Mouse (Mus musculus) c-Kit-positive CD71-negative TER-119-negative erythroid progenitor cells, embryonic 14.5 days (primary cell): ENCODE data around the gene Slc16a5.
"Not testable (repeated sequence)": the region's sequence is repeated elsewhere in the genome, so short reads cannot be mapped to it uniquely, and the experiment has no call there.

ENCODE experiments used
- DNase-seq: peaks from one replicate; pipeline ENCODE4 v3.0.0-alpha.2; 2013; ENCODE audit warnings: low read depth

The Slc16a5 gene

DNA sequence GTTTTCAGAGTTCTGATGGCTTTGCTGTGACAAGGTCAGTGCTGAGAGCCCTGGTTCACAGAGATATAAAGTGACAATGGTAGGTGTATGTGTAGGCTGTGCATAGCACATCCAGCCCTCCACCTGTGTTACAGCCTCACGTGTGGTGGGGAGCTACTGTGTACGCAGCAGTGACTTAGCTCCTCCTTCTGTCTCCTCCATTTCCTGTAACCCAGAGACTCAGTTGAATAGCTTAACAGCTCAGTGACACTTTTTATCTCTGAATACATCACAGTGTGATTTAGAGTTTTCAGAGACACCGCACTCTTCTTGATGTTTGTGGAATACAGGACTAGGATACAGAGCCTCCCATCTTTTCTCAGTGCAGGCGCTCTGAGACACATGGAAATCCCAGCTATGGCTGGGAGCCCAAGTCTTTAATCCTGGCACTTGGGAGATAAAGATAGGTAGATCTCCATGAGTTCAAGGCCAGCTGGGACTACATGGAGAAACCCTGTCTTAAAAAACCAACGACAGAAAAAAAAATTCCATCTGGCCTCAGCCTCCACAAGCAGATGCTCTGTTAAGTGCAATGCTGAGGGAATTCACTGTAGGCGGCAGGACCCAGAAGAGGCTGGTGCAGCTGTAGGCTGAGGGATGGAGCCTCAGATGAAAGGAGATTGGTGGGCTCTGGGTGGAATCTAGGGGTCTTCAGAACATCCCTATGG is 19.4 kb downstream of the Slc16a5 start:
- no peak for DNase-seq

DNA sequence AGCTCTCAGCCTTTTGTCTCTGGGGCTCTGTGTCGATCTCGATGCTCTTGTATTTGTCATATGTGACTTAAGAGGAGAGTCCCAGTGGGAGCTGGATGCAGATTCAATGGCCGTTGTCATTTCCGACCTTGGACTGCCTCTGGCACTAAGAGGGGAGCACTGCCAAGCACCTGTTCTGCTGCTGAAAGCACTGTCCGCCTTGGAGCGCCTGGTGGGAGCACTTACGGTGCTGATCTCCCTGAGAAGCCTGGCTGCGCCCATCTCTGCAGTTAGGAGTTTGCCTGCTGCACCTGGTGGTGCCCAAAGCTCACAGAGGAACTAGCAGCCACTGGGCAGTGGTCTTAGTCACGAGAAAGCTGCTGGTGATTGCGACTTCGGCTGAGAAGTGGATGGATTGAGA is 21.0 kb downstream of the Slc16a5 start:
- DNase-seq = no peak

DNA sequence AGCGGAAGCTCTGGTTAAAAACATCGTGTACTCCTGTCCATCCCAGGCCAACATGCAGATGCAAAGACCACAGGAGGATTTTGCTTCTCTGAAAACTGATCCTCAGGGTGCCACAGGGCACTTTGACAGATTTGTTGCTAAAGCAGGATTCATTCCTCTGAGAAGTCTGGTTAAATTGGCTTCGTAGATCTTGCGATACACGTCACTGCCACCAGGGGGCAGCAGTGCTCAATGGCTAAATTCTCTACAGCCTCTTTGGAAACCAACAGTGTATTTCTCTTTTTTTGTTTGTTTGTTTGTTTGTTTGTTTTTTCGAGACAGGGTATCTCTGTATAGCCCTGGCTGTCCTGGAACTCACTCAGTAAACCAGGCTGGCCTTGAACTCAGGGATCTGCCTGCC is 21.5 kb downstream of the Slc16a5 start:
- DNase-seq = peak; percentile 77

DNA sequence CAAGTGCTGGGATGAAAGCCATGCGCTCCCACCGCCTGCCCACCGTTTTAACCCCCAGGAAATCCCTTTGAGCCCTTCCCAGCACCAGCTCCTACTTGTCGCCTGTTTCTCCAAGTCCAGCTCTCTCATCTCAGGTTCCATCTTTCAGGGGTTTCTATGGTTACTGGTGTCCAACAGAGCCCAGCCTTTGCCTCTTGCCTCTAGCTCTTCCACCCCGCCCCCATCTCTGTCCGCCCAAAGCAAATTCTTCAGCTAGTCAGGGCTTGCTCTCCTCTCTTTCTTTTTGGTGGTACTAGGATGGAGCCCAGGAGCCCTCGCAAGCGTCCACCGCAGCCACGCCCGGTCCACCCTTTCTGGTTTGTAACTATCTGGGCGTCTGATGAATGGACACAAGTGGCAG is 22.9 kb downstream of the Slc16a5 start:
- no peak for DNase-seq

DNA sequence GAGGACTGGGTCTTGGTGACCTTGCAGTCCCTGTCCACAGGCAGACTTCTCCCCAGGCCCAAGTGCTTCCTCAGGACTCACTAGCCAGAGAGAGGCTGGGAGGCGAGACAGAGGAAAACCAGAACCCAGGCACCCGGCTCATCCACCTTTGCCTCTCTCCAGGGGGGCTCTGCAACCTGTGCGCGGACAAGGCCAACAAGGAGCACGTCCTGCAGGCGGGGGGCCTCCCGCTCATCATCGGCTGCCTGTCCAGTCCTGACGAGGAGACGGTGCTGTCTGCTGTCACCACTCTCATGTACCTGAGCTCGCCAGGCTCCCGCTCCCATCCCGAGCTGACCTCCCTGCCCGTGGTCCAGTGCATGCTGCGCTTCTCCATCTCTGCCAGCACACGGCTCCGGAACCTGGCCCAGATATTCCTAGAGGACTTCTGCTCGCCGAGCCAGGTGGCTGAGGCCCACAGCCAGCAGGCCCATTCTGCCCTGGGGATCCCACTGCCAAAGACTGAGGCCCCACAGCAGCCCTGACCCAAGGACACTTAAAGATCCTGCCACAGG is 26.4 kb downstream of the Slc16a5 start:
- no peak for DNase-seq

DNA sequence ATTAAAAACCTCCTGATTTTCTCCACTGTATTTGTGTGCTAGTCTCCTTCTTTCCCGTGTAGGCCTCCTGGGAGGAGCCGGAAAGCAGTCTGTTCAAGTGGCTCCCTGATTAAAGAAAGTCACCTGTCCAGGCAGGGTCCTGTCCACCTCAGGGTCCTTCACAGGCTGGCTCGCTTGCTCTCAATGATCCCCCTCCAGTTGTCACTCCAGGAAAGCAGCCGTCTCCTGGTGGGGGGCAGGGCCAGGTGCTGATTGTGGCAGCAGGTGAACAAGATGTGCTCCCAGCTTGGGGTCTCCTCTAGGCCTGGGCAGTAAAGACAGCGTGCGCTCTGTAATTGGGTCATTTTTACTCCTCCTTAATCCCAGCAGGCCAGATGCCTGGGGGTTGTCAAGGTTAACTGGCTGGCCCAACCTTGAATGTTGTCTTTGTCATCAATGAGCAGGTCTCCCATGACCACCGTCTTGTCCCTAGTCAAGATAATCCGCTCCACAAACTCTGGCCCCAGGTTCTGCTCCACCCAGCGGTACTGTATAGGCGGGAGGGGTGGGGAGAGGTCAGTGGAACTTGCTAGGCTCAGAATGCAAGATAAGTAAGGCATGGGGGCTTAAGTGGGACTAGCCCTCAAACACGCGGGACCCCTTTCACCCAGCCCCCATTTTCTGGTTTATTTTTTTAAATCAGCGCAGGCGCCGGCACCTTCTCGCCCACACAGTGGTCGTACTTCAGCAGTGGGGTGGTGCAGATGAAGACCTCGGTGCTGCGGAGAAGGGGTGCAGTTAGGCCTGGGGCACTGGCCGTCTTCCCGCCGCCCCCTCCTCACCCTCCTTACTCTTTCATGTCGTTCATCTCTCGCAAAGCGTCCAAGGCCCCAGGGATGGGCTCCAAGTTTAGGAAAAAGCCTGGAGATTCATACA is 28.4 kb downstream of the Slc16a5 start:
- DNase-seq = no peak

DNA sequence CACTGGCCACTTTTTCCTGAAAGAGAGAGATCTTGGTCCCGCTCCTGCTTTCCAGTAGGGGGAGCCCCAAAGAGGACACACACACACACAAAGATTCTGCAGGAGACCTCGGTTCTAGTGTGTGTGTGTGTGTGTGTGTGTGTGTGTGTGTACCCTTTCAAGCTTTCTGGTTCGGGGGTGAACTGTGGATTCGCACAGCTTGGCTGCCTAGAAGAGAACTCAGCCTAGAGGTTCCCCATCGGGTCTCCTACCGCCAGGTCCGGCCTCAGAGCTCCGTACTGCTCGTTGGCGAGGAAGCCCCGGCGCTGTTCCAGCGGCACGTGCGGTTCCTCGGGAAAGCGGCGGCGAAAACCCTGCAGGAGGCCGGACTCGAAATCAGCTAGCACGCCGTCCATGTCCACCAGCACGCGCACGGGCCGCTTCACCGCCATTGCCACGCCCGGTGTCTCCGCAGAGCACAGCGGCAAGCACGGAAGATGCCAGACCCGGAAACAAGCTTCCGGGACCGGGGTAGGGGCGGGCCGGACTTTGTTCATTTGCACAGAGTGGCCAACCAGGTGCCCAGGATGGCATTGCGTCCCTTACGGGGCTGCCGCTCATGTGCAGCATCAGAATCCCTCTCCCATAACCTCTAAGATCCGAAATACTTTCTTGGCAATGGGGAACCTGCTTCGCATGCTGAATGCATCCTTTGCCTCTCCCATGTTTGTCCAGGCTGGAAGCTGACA is 29.2 kb downstream of the Slc16a5 start, which contains the start of gene Nt5c:
TSS of gene Nt5c (minus strand) at position 507 of the 728 bp plus-strand sequence.
- peak; percentile 76 for DNase-seq

DNA sequence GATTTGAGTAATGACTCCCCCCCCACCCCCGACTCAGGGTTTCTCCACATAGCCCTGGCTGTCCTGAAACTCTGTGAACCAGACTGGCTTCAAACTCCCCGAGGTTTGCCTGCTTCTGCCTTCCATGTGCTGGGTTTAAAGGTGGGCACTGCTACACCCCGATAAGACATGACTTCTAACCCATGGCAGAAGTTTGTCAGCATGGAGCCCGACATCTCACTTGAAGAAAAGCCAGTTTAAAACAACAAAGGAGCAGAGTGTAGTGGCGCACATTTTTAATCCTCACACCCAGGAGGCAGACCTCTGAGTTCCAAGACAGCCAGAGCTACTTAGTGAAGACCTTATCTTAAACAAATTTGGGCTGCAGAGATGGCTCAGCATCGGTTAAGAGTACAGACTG is 30.1 kb downstream of the Slc16a5 start:
- DNase-seq = no peak

DNA sequence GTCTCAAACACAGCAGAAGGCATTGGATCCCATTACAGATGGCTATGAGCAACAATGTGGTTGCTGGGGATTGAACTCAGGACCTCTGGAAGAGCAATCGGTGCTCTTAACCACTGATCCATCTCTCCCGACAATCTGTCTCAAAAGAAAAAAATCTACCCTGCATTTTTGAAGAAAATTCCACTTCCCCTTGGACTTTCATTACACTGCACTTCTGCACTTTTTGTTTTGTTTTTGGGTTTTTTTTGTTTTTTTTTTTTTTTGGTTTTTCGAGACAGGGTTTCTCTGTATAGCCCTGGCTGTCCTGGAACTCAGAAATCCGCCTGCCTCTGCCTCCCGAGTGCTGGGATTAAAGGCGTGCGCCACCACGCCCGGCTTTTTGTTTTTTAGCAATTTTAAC is 34.3 kb downstream of the Slc16a5 start:
- DNase-seq = not testable (repeated sequence)

DNA sequence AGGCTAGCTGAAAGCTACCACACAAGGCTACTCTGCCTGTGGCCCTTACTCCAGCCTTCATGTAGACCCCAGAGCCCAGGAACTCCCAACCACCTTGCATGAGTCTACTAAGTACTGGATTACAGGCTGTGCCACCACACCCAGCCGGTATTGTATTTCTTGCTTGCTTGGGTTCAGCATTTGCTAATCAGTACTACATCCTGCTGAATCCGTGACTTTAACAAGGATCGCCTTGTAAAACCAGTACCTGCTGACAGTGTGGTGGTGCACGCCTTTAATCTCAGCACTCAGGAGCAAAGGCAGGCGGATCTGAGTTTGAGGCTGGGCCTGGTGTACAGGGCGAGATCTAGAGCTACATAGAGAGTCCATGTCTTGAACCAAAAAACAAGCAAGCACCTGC is 40.4 kb downstream of the Slc16a5 start:
- DNase-seq = no peak

DNA sequence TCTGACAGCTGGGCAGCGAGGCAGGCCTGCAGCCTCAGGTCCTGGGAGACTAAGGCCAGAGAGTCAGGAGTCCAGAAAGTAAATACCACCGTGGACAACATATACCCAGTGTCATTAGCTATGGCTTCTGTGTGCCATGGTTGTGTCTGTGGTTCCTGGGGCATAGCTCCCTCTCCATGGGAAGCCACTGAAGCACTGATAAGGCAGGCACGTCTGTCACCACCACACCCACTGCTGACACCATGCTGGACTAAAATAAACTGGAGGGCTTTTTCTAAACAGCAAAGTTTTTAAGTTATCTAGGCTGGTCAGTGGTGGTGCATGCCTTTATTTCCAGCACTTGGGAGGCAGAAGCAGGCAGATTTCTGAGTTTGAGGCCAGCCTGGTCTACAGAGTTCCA is 44.3 kb downstream of the Slc16a5 start:
- no peak for DNase-seq

DNA sequence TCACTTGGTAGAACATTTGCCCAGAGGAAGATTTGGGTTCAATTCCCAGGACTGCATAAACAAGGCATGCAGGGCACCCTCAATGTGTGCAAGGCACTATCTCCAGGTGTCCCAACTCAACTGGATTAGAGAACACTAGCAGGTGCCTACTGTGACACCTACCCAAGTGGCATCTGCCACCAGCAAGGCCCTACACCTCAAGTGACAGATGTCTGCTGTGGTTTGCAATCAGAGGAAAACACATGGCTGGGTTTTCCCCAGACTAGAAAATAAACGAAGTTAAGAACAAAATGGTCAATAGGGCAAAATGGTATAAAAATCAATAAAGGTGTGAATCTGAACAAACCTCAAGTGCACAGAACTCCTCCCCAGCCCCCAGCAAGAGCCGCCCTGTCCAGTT is 45.8 kb downstream of the Slc16a5 start:
- no peak for DNase-seq

DNA sequence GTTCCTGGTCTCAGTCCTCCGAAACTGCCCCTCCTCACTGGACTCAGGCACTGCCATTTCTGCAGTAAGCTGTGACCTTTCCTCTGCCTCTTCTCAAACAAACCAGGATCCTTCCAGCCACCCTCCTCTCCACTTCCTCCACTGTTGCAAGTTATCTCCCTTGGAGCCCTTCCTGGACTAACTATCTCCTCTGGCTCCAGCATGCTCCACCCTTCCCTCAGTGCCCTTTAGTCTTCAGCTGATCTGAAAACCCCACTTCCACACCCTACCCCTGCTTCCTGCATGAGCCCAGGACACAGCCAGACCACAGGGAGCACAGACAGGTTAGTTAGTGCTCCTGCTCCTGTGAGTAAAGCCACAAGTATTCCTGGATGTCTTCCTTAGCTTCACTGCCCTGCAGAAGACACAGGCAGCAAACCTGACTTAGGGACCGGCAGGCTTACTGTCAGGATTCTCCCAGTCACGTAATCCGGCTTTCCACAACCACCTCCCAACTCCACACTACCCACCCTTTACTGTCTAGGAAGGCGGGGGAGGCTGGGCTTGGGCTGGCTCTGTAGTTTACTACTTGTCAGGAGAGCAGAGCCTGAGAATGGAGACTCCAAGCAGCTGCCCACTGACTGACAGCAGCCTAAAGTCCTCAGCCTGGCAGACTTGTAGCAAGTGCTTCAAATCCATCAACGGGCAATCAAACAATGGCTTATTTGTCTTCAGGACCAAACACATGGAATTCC is 47.7 kb downstream of the Slc16a5 start:
- DNase-seq = no peak

DNA sequence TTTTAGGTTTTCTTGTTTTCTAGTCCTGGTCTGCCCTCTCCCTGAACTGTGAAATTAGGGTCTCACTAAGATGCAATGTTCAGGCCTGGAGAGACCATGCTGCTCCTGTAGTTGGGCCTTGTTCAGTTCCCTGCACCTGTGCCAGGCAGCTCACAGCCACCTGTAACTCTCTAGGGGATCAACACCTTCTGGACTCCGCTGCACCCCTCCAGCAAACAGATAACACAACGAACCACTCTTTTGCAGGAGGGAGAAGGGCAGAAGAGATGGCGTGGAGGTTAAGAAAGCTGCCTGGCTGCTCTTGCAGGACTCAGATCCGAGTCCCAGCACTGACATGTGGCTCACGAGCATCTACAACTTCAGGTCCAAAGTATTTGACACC is 48.2 kb downstream of the Slc16a5 start:
- DNase-seq = no peak

DNA sequence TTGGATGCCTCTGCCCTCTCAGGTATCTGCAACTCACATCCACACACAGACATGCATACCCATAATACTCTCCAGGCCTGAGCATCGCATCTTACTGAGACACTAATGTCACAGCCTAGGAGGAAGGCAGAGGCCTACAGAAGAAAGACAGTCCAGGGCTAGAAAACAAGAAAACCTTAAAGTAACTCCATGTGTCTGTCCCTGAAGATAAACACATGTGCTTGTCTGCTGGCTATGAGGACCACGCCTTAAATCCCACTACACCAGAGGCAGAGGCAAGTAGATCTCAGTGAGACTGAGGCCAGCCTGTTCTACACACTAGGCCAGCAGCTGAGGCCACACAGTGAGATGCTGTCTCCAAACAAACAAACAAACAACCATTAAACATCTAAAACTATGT is 48.8 kb downstream of the Slc16a5 start:
- DNase-seq = no peak

DNA sequence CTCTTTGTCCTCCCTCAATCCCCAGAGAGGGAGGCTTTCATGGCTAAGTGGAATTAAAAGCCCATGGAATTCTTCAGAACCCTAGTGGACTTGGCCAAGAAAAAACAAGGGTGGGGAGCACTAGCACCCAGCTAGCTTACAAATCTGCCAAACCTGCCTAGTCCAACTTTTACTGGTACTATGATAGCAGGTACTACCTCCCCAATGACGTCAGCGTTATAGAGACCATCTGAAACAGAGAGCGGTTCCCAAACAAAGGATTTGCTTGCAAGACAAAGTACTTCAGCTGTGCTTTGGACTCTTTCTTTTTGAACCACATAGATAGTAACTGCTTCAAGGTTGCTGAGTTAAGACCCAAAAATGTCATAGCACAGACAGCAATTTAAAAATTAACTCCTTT is 49.7 kb downstream of the Slc16a5 start:
- no peak for DNase-seq

DNA sequence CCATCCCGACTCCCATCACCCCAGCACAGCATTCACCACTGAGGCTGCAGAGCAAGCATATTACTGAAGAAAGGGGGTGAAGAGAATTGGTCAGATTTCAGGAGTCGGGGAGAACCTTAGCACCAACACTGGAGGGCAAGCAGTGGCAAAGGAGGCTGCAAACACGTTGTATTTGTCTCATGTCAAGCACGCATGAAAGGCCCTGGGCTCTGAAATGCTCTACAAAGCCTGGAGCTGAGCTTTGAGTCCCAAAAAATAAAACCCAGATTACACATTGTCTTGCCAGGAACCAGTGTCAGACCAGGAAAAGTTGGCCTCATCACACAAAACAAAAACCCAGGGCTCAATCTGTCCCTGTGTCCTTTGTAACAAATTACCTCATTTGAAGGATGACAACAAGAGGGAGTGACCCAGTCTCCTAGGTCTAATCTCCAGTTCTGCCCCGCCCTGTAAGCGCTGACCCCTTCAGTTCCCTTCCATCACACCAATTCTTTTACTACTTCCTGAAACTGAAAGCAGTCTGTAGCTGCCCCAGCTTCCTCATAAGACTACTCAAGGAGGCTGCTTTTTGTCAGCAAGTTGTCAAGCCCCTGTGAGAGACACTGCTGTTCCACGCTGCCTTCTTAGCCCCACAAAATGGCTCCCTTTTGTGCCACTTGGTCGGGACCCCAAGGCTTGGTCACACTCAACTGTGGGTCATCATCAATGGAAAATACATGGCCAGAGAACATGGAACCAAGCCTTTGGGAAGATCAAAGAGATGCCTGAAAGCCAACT is 50.3 kb downstream of the Slc16a5 start:
- DNase-seq = peak; percentile 50

DNA sequence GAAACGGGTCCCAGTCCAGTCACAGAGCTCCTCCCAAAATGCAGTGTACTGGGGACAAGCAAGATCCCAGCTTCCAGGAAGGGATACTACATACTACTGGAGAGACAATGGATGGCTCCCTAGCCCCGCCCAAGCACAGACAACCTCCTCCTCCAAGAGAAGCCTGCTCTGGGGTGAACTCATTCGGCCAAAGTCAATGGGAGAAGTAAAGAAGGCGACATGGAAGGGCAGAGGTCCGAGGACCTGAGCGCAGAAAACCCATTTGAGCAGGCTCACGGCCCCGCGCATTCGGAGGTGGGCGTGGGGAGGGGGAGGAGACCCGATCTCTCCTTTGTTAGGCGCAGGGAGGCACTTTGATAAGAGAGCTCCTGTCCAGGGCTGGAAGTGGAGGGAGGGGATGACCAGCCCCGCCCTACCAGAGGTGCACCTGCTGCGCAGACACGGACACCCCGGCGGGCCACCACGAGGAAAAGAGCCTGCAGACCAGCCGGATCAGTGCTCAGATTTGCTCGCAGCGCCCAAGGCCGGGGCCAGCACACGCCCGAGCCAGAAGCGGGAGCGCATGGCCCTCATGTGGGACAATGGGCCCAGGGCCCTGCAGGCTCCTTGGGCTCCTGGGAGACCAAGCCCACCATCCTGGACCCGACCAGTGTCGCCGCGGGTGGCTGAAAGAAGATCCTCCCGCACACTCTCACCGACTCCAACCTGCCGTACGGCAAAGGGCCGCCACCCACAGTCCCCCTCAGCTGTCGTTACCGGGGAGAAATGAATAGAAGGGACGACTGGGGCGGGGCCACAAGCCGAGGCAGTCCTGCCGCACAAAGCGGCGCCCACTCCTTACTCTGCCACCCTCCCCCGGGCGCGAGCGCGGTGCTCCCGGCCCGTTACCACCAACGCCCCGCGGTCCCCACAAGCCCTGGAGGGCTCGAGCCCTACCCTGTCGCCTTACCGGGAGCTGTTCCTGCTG is 51.3 kb downstream of the Slc16a5 start:
- no peak for DNase-seq

DNA sequence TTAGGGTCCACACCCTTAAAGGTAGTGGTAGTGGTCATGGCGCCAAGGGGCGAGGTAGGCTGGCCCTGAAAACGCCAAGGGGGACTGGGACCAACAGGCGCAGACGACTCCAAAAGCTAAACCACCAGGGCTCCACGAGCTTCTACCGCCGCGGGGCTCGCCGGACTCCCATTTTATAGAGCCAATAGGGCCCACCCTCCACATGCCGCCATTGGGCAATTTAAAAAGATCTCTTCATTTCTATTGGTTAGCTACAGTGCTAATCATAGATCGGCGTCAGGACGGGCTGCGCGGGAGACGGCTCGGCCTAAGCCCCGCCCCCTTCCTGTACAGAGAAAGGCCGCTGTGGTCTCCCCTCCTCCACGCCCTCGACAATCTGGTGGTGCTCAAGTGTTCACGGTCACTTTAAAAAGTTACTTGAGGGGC is 52.0 kb downstream of the Slc16a5 start, which contains the start of gene Jpt1:
TSS of gene Jpt1 (minus strand) at position 150 of the 426 bp plus-strand sequence.
- DNase-seq = peak; percentile 92

DNA sequence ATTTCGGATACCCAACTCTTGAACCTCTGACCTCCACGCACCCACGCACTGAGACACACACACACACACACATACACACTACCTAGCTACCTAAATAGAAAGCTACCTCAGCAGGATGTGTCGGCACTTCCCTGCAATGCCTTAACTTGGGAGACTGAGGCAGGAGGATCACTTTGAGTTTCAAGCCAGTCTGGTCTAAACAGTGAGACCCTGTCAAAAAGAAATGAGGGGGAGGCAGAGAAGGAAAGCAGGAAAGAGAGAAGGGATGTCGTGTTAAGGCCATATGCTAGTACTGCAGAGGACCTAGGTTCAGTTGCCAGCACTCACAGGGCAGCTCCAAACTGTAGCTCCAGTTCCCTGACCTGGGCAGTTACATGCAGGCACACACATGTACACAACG is 52.7 kb downstream of the Slc16a5 start:
- DNase-seq = no peak
